16 mouse cellular contexts compared by ENCODE assay signal in the genomic region with DNA sequence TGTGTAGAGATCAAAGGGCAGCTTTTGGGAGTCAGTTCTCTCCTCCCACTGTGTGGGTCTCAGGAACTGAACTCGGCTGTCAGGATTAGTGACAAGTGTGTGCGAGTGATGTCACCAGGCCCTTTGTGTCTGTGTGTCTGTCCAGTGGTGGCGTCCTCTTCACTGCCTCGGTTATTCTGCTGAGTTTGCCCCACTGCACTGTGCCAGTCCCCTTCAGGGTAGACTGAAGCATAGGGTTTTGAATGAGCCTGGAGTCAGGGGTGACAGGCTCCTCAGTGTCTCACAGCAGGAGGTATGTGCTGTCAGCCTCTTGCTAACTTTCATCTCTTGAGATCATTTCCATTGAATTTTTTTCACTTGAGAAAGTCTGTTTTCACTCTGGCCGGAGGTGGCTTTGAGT. TPM values are rescaled to one million over a fixed set of nuclear protein-coding genes. Genes with fewer than 3 reads are reported as not detected.
A peak's percentile ranks its signal among the peaks of the same experiment; 100 is the strongest.
DNase-seq lines count a peak whose midpoint lies in the region; ATAC-seq and TF ChIP-seq lines count a peak whose summit lies in the region.
"Had no signal": no experiment of that assay in that cellular context is flagged by ENCODE, and none has a peak within 500 bp of the region (broad histone marks: within the 10 kb centered on the region; RNA-seq: fewer than 3 reads in every experiment).

No protein-coding gene starts in this region.

- H3K9ac ChIP-seq in hindbrain, postnatal 0 days (replicated peaks; ENCODE audit: low read length), result no peak overlapping the region
- H3K9ac ChIP-seq in hindbrain, embryonic 14.5 days, result no peak overlapping the region
- no peak overlapping the region for H3K9ac ChIP-seq in midbrain, postnatal 0 days (replicated peaks; ENCODE audit: low read length, poor library complexity, severe bottlenecking)
- no peak overlapping the region for H3K9ac ChIP-seq in hindbrain, embryonic 12.5 days
- H3K9ac ChIP-seq: heart, embryonic 12.5 days; intestine, embryonic 15.5 days had no signal

- no peak for DNase-seq in hindbrain, postnatal 0 days (ENCODE audit: low spot score)
- DNase-seq in hindbrain, embryonic 14.5 days (ENCODE audit: low spot score), result no peak
- peak; percentile 17 for DNase-seq in brain, embryonic 14.5 days (ENCODE audit: low read depth)
- DNase-seq in midbrain, postnatal 0 days (ENCODE audit: low spot score), result peak; percentile 28
- DNase-seq: adrenal gland, adult 2 months; adrenal gland, postnatal 25 days; cerebellum, adult 11-12 months; cerebellum, adult 9-10 months; cerebellum, postnatal 25 days; gastrocnemius, postnatal 14 days; heart, postnatal 36 days had no signal

- H3K9me3 ChIP-seq in hindbrain, postnatal 0 days (ENCODE audit: low read length), result no peaks in the 10 kb centered on the region
- H3K9me3 ChIP-seq in hindbrain, embryonic 14.5 days (ENCODE audit: control insufficient read depth, low read length), result no peaks in the 10 kb centered on the region
- no peaks in the 10 kb centered on the region for H3K9me3 ChIP-seq in midbrain, postnatal 0 days (ENCODE audit: low read length)
- H3K9me3 ChIP-seq in hindbrain, embryonic 12.5 days (replicated peaks), result no peaks in the 10 kb centered on the region
- H3K9me3 ChIP-seq: heart, embryonic 12.5 days; intestine, embryonic 15.5 days had no signal

- no peak overlapping the region for H3K27ac ChIP-seq in hindbrain, postnatal 0 days
- H3K27ac ChIP-seq in hindbrain, embryonic 14.5 days, result no peak overlapping the region
- peak overlapping the region; percentile 33; the same call in 1 of the 2 replicates for H3K27ac ChIP-seq in brown adipose tissue, adult 24 weeks (replicated peaks; ENCODE audit: low read depth, low read length)
- no peak overlapping the region for H3K27ac ChIP-seq in midbrain, postnatal 0 days (ENCODE audit: low read depth, low read length)
- H3K27ac ChIP-seq in hindbrain, embryonic 12.5 days, result no peak overlapping the region
- H3K27ac ChIP-seq: intestine, embryonic 15.5 days had no signal

- no peaks in the 10 kb centered on the region for H3K27me3 ChIP-seq in hindbrain, postnatal 0 days (ENCODE audit: insufficient read depth, low read length)
- no peaks in the 10 kb centered on the region for H3K27me3 ChIP-seq in hindbrain, embryonic 14.5 days (ENCODE audit: control insufficient read depth, insufficient read depth, low read length)
- no peaks in the 10 kb centered on the region for H3K27me3 ChIP-seq in midbrain, postnatal 0 days (ENCODE audit: insufficient read depth, low read length)
- no peaks in the 10 kb centered on the region for H3K27me3 ChIP-seq in hindbrain, embryonic 12.5 days
- H3K27me3 ChIP-seq: heart, embryonic 12.5 days; intestine, embryonic 15.5 days had no signal

- TF ChIP-seq CTCF in hindbrain, postnatal 0 days (IDR thresholded peaks at IDR 0.05; ENCODE audit: low read depth), result no peak
- no peak for TF ChIP-seq CTCF in brain, embryonic 14.5 days (IDR thresholded peaks at IDR 0.05; ENCODE audit: borderline replicate concordance, extremely low read depth, insufficient read depth, insufficient read length)
- no peak for TF ChIP-seq CTCF in midbrain, postnatal 0 days (IDR thresholded peaks at IDR 0.05)

- no peak overlapping the region for H3K4me2 ChIP-seq in hindbrain, postnatal 0 days (ENCODE audit: low read depth, low read length)
- H3K4me2 ChIP-seq in hindbrain, embryonic 14.5 days (replicated peaks), result no peak overlapping the region
- no peak overlapping the region for H3K4me2 ChIP-seq in midbrain, postnatal 0 days (ENCODE audit: low read depth, low read length, poor library complexity, severe bottlenecking)
- no peak overlapping the region for H3K4me2 ChIP-seq in hindbrain, embryonic 12.5 days (replicated peaks)
- H3K4me2 ChIP-seq: heart, embryonic 12.5 days; intestine, embryonic 15.5 days had no signal

- H3K36me3 ChIP-seq in hindbrain, postnatal 0 days (ENCODE audit: insufficient read depth, low read length), result peaks cover 43% of the 10 kb centered on the region
- H3K36me3 ChIP-seq in hindbrain, embryonic 14.5 days (replicated peaks; ENCODE audit: control insufficient read depth, insufficient read depth), result peaks cover 68% of the 10 kb centered on the region
- H3K36me3 ChIP-seq in midbrain, postnatal 0 days (ENCODE audit: insufficient read depth, low read length), result peaks cover 36% of the 10 kb centered on the region
- peaks cover 63% of the 10 kb centered on the region for H3K36me3 ChIP-seq in hindbrain, embryonic 12.5 days

- peak; percentile 72 for ATAC-seq in hindbrain, postnatal 0 days
- no peak for ATAC-seq in hindbrain, embryonic 14.5 days (ENCODE audit: low FRiP score)
- no peak for ATAC-seq in midbrain, postnatal 0 days (ENCODE audit: low FRiP score)
- no peak for ATAC-seq in hindbrain, embryonic 12.5 days (ENCODE audit: low FRiP score)
- ATAC-seq: forebrain, embryonic 16.5 days; intestine, embryonic 15.5 days had no signal

- H3K4me3 ChIP-seq in hindbrain, postnatal 0 days (ENCODE audit: low read length), result no peak overlapping the region
- no peak overlapping the region for H3K4me3 ChIP-seq in hindbrain, embryonic 14.5 days (replicated peaks; ENCODE audit: low read length)
- no peak overlapping the region for H3K4me3 ChIP-seq in brown adipose tissue, adult 24 weeks (ENCODE audit: insufficient read depth, low read depth, low read length)
- no peak overlapping the region for H3K4me3 ChIP-seq in midbrain, postnatal 0 days (ENCODE audit: low read depth, low read length)
- no peak overlapping the region for H3K4me3 ChIP-seq in hindbrain, embryonic 12.5 days
- H3K4me3 ChIP-seq: heart, embryonic 12.5 days; intestine, embryonic 15.5 days had no signal

- H3K4me1 ChIP-seq in hindbrain, postnatal 0 days (ENCODE audit: insufficient read depth, low read length), result 0 out of 2 replicates have a peak, but pooled peaks cover 3% of the 10 kb centered on the region
- H3K4me1 ChIP-seq in hindbrain, embryonic 14.5 days (replicated peaks; ENCODE audit: control insufficient read depth, insufficient read depth, low read length), result no peaks in the 10 kb centered on the region
- H3K4me1 ChIP-seq in brown adipose tissue, adult 24 weeks (ENCODE audit: control insufficient read depth, insufficient read depth, insufficient read length, low read length), result peaks cover 9% of the 10 kb centered on the region
- no peaks in the 10 kb centered on the region for H3K4me1 ChIP-seq in midbrain, postnatal 0 days (ENCODE audit: insufficient read depth, low read length)
- H3K4me1 ChIP-seq in hindbrain, embryonic 12.5 days, result no peaks in the 10 kb centered on the region
- H3K4me1 ChIP-seq: intestine, embryonic 15.5 days had no signal

- no peak for TF ChIP-seq POLR2A in brain, embryonic 14.5 days (IDR thresholded peaks at IDR 0.05; ENCODE audit: borderline replicate concordance, extremely low read depth, insufficient read depth, insufficient read length, poor library complexity, severe bottlenecking)

- WGBS in hindbrain, postnatal 0 days, result 22% methylated on average over 5 of the region's 5 CpGs
- WGBS in hindbrain, embryonic 14.5 days, result 26% methylated on average over 5 of the region's 5 CpGs
- WGBS in midbrain, postnatal 0 days, result 21% methylated on average over 5 of the region's 5 CpGs
- WGBS in hindbrain, embryonic 12.5 days, result 26% methylated on average over 5 of the region's 5 CpGs

RNA-seq across cellular contexts. Expression of a gene that starts 21.1 kb away (rescaled TPM):
- 27.8 and 35.2 TPM in 2 replicates for total RNA-seq in hindbrain, postnatal 0 days (2014; rRNA removed)
- 44.3 and 48.6 TPM in 2 replicates for polyA plus RNA-seq in hindbrain, postnatal 0 days (2015; fragmentation: Nextera tagmentation; extraction: Ambion mirVana)
- 32.7 TPM in 2 replicates for polyA plus RNA-seq in hindbrain, embryonic 14.5 days (2014; fragmentation: Nextera tagmentation; extraction: Ambion mirVana)
- 37.1 and 47.1 TPM in 2 replicates for polyA plus RNA-seq in brain, embryonic 14.5 days (2012; rRNA removed)
- 78.2 and 89.5 TPM in 2 replicates for polyA plus RNA-seq in brown adipose tissue, adult 24 weeks (2012; ENCODE audit: insufficient read depth, insufficient read length, missing spikeins)
- total RNA-seq in midbrain, postnatal 0 days (2014; rRNA removed), result 23.6 and 31.8 TPM in 2 replicates
- 43.4 and 51.5 TPM in 2 replicates for polyA plus RNA-seq in midbrain, postnatal 0 days (2015; fragmentation: Nextera tagmentation; extraction: Ambion mirVana)
- 23.1 and 25.0 TPM in 2 replicates for polyA plus RNA-seq in hindbrain, embryonic 12.5 days (2016; fragmentation: Nextera tagmentation; extraction: Ambion mirVana)

RNA-seq across cellular contexts. Expression of a gene that starts 21.3 kb away (rescaled TPM):
- 0.11 and 0.16 TPM in 2 replicates for total RNA-seq in hindbrain, postnatal 0 days (2014; rRNA removed)
- 1.8 and 2.1 TPM in 2 replicates for polyA plus RNA-seq in hindbrain, postnatal 0 days (2015; fragmentation: Nextera tagmentation; extraction: Ambion mirVana)
- polyA plus RNA-seq in hindbrain, embryonic 14.5 days (2014; fragmentation: Nextera tagmentation; extraction: Ambion mirVana), result 2.0 and 2.4 TPM in 2 replicates
- polyA plus RNA-seq in brain, embryonic 14.5 days (2012; rRNA removed), result 3.7 and 3.8 TPM in 2 replicates
- polyA plus RNA-seq in brown adipose tissue, adult 24 weeks (2012; ENCODE audit: insufficient read depth, insufficient read length, missing spikeins), result 1.9 TPM in 1 of 2 replicates, not detected in the other
- 1.4 TPM in 2 replicates for total RNA-seq in midbrain, postnatal 0 days (2014; rRNA removed)
- polyA plus RNA-seq in midbrain, postnatal 0 days (2015; fragmentation: Nextera tagmentation; extraction: Ambion mirVana), result 1.5 and 1.6 TPM in 2 replicates
- polyA plus RNA-seq in hindbrain, embryonic 12.5 days (2016; fragmentation: Nextera tagmentation; extraction: Ambion mirVana), result 5.4 and 7.0 TPM in 2 replicates
- total RNA-seq: heart, postnatal 36 days had no signal

RNA-seq across cellular contexts. Expression of a gene that starts 28.9 kb away (rescaled TPM):
- 1.6 and 1.8 TPM in 2 replicates for total RNA-seq in hindbrain, postnatal 0 days (2014; rRNA removed)
- 4.0 and 4.9 TPM in 2 replicates for polyA plus RNA-seq in hindbrain, postnatal 0 days (2015; fragmentation: Nextera tagmentation; extraction: Ambion mirVana)
- 2.9 and 4.2 TPM in 2 replicates for polyA plus RNA-seq in hindbrain, embryonic 14.5 days (2014; fragmentation: Nextera tagmentation; extraction: Ambion mirVana)
- polyA plus RNA-seq in brain, embryonic 14.5 days (2012; rRNA removed), result 3.0 and 3.8 TPM in 2 replicates
- polyA plus RNA-seq in brown adipose tissue, adult 24 weeks (2012; ENCODE audit: insufficient read depth, insufficient read length, missing spikeins), result 3.3 and 4.1 TPM in 2 replicates
- 0.76 and 8.6 TPM in 2 replicates for total RNA-seq in midbrain, postnatal 0 days (2014; rRNA removed)
- 3.1 and 4.7 TPM in 2 replicates for polyA plus RNA-seq in midbrain, postnatal 0 days (2015; fragmentation: Nextera tagmentation; extraction: Ambion mirVana)
- polyA plus RNA-seq in hindbrain, embryonic 12.5 days (2016; fragmentation: Nextera tagmentation; extraction: Ambion mirVana), result 7.6 and 8.1 TPM in 2 replicates

RNA-seq across cellular contexts. Expression of a gene that starts 47.7 kb away (rescaled TPM):
- 361 and 373 TPM in 2 replicates for total RNA-seq in hindbrain, postnatal 0 days (2014; rRNA removed)
- 177 and 182 TPM in 2 replicates for polyA plus RNA-seq in hindbrain, postnatal 0 days (2015; fragmentation: Nextera tagmentation; extraction: Ambion mirVana)
- 68.8 and 74.5 TPM in 2 replicates for polyA plus RNA-seq in hindbrain, embryonic 14.5 days (2014; fragmentation: Nextera tagmentation; extraction: Ambion mirVana)
- 193 and 214 TPM in 2 replicates for polyA plus RNA-seq in brain, embryonic 14.5 days (2012; rRNA removed)
- polyA plus RNA-seq in brown adipose tissue, adult 24 weeks (2012; ENCODE audit: insufficient read depth, insufficient read length, missing spikeins), result 9.4 and 9.6 TPM in 2 replicates
- 286 and 357 TPM in 2 replicates for total RNA-seq in midbrain, postnatal 0 days (2014; rRNA removed)
- polyA plus RNA-seq in midbrain, postnatal 0 days (2015; fragmentation: Nextera tagmentation; extraction: Ambion mirVana), result 176 and 178 TPM in 2 replicates
- polyA plus RNA-seq in hindbrain, embryonic 12.5 days (2016; fragmentation: Nextera tagmentation; extraction: Ambion mirVana), result 112 and 115 TPM in 2 replicates

Comparison
In these comparisons a context has a peak if more than half of its experiments do, and no peak if none do; other contexts are left out.
1. DNase-seq: peak in brain, embryonic 14.5 days (single experiment) and midbrain, postnatal 0 days (single experiment); none in hindbrain, postnatal 0 days (single experiment) and hindbrain, embryonic 14.5 days (single experiment).